Mouse (Mus musculus) forebrain, embryonic 10.5 days (tissue): ENCODE results near the gene Rad51. TPM values are rescaled to one million over a fixed set of nuclear protein-coding genes. Genes with fewer than 3 reads are reported as not detected.

Source experiments
- DNase-seq: peaks from one replicate; pipeline ENCODE4 v3.0.0-alpha.2; 2017; ENCODE audit warnings: low spot score; ENCODE audit errors: extremely low spot score
- H3K27ac ChIP-seq: fragments of 300-500 bp; sonication (generic); 2 replicates; pipeline ENCODE4 v1.5.1; 2016; ENCODE audit warnings: mild to moderate bottlenecking
- H3K27me3 ChIP-seq: fragments of 300-500 bp; sonication (generic); 2 replicates; pipeline ENCODE4 v1.6.1; 2016; ENCODE audit warnings: mild to moderate bottlenecking; ENCODE audit not compliant: poor library complexity, severe bottlenecking
- H3K36me3 ChIP-seq: fragments of 300-500 bp; sonication (generic); replicated peaks from 2 replicates; pipeline ENCODE4 v1.6.1; 2016; ENCODE audit warnings: mild to moderate bottlenecking, moderate library complexity
- H3K4me1 ChIP-seq: fragments of 300-500 bp; sonication (generic); 2 replicates; pipeline ENCODE4 v1.6.1; 2016
- H3K4me3 ChIP-seq: fragments of 300-500 bp; sonication (generic); 2 replicates; pipeline ENCODE4 v1.5.1; 2016; ENCODE audit warnings: mild to moderate bottlenecking, moderate library complexity
- H3K9me3 ChIP-seq: fragments of 300-500 bp; sonication (generic); 2 replicates; pipeline ENCODE4 v1.6.1; 2016; ENCODE audit warnings: mild to moderate bottlenecking, moderate library complexity
- WGBS: fragments of 180-500 bp; shearing (Covaris S2); methylation state at CpG from one replicate; pipeline ENCODE4 v1.1.7; 2016; 5-methylcytosine and 5-hydroxymethylcytosine counted together
- polyA plus RNA-seq: library from polyadenylated mRNA; unstranded; fragments of >200 nt; fragmentation: Nextera tagmentation; extraction: Ambion mirVana; gene quantifications from 2 replicates; pipeline ENCODE4 v1.2.1, GENCODE M21; 2016

Rad51 gene
- polyA plus RNA-seq, 1 experiment from 2014 or later = 113 TPM

DNA sequence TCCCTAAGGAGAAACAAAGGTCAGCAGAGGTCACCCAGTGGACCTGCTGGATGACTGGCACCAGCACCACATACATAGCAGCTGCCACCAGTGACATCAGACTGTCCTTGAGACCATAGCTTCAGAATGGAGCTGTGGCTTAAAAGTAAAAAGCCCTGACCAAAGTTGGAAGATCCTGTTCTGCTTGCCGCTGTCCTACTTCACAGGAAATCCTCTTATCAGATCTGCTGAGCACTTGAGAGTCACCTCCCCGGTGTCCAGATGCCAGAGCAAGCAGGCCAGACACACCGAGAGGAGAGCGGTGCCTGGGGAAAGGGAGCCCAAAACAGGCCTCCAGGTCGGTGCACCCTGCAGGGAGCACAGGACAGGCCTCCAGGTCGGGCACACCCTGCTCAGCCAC is 39.7 kb downstream of the Rad51 start:
- no peak overlapping the region for H3K27ac ChIP-seq
- peaks cover 74% of the 10 kb centered on the region for H3K36me3 ChIP-seq
- no peaks in the 10 kb centered on the region for H3K27me3 ChIP-seq
- H3K4me3 ChIP-seq = no peak overlapping the region
- WGBS = 88% methylated on average over 6 of the region's 6 CpGs
- H3K9me3 ChIP-seq = no peaks in the 10 kb centered on the region
- DNase-seq = no peak
- H3K4me1 ChIP-seq = peaks cover 18% of the 10 kb centered on the region

DNA sequence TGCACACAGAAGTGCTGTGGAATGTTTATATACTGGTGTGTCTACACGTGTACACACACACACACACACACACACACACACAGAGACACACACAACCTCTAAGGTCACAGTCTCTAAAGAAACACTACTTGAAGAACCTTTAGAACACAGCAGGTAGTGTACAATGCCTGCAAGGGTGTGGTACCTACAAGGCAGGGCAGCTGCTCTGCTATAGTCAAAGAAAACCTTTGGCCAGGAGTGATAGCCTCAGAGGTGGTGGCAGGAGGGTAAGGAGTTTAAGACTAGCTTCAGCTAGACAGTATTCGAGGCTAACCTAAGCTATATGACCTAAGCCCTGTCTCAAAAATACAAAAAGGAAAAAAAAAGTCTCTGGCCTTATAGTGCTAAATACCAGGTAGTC is 42.1 kb downstream of the Rad51 start:
- no peaks in the 10 kb centered on the region for H3K9me3 ChIP-seq
- no peak for DNase-seq
- H3K4me3 ChIP-seq = no peak overlapping the region
- H3K4me1 ChIP-seq = peaks cover 22% of the 10 kb centered on the region
- H3K27me3 ChIP-seq = no peaks in the 10 kb centered on the region
- no peak overlapping the region for H3K27ac ChIP-seq
- H3K36me3 ChIP-seq = peaks cover 49% of the 10 kb centered on the region
- WGBS = 78% methylated on average over 2 of the region's 2 CpGs

DNA sequence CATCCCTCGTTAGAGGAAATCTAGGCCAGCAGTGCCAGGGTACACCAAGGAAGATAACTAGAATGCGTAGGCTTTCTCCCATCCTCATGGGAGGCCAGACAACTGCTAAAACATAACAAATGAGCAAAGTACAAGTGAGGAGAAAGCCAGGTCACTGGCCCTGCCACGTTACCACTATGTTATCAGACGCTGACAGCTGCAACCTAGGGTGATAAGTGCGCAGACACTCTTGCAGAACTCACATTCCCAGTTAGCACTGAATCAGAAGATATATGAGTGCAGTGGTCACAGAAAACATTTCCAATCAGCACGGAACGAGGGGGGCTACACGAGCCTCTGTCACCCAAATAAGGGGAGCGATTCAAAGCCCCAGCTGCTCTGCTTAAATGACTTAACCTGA is 42.8 kb downstream of the Rad51 start:
- Histone ChIP-seq H3K4me3 (peak overlapping the region; percentile 91), H3K9me3 (no peaks in the 10 kb centered on the region), H3K27me3 (no peaks in the 10 kb centered on the region), H3K36me3 (peaks cover 42% of the 10 kb centered on the region), H3K4me1 (peaks cover 22% of the 10 kb centered on the region), H3K27ac (no peak overlapping the region)
- 90% methylated on average over 9 of the region's 9 CpGs for WGBS
- no peak for DNase-seq

DNA sequence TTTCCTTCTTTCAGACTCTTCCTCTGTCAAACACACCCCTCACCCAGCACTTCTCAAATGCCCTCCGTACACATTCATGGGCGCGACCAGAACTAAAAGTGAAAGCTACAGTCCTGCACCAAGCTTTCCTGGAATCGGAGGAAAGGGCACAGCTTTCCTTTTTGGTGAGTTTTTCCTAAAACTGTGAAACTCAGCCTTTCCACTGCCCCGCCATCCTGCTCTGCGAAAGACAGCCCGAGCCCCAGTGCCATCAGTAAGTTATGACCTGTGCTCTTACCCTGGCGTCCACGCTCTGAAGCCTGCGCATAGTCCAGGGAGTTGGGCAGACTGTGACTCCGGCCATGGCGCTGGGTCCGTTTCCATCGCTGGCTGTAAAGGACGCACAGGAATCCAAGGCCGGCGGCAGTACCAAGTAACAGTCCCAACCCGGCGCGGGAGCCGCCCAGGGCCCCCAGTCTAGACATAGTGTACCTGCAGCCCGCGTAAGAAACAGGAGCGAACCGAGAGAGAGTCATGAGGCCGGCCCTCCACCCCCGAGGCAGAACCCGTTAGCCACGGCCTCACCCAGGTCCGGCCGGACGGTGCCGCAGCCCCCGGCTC is 43.6 kb downstream of the Rad51 start:
- Histone ChIP-seq H3K27me3 (no peaks in the 10 kb centered on the region), H3K9me3 (no peaks in the 10 kb centered on the region), H3K27ac (peak overlapping the region; percentile 90), H3K36me3 (peaks cover 34% of the 10 kb centered on the region), H3K4me1 (peaks cover 25% of the 10 kb centered on the region), H3K4me3 (peak overlapping the region; percentile 91)
- DNase-seq = no peak
- WGBS = 8% methylated on average over 34 of the region's 34 CpGs

DNA sequence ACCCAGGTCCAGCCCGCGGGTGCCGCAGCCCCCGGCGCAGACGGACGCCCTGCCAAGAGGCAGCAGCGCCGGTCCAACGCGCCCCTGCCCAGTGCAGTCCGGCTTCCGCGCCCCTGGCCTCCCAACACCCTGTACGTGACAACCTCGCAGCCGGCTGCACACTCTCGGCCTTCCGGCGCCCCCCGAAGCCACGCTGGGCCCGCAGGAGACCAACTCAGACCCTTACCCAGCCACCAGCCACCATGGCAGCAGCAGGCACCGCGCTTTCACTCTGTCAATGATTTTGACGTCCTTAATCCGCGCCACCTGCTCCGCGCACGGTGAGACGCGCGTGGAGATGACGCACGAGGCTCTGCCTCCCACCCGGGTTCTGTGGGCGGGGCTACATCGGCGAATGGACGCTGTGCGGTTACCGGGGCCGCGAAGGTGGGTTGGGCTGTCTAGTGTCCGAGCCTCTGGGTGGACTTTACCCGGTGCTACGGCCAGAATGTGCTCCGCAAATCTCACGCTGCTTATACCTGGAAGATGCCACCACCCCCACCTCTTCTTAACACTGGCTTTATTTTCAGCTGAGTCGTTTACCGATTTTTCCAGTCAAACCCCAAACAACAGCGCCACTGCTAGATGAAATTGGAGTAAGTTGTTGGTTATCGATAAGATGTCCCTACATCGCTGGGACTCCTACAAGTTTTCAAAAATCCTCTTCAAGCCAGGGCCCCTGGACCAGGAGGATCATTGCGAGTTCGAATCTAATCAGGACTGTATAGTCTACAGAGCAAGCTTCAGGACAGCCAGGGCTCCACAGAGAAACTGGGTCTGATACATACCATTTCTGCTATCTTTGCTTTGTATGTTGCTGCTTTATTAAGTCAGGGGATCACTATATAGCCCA is 44.3 kb downstream of the Rad51 start, which contains the start of gene Rmdn3:
Rmdn3 (minus strand) TSS at position 354 of the 892 bp plus-strand sequence.
- Histone ChIP-seq H3K4me3 (peak within 1 kb of the TSS; percentile 91), H3K27me3 (no peaks in the 10 kb centered on the region), H3K36me3 (peaks cover 27% of the 10 kb centered on the region), H3K4me1 (peaks cover 31% of the 10 kb centered on the region), H3K9me3 (no peaks in the 10 kb centered on the region), H3K27ac (peak within 1 kb of the TSS; percentile 90)
- peak; percentile 91 for DNase-seq
- under 1% methylated on average over 56 of the region's 57 CpGs for whole genome bisulfite sequencing

DNA sequence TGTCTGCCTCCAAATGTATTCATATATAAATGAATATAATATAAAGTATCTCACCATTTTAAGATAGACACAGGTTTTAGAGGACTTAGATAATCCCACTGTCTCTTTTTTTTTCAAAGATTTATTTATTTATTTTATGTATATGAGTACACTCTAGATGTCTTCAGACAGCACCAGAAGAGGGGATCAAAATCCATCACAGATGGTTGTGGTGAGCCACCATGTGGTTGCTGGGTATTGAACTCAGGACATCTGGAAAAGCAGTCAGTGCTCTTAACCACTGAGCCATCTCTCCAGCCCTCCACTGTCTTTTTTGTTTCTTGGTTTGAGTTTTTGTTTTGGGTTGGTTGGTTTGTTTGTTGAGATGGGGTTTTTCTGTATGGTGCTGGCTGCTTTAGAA is 45.2 kb downstream of the Rad51 start:
- DNase-seq = no peak
- Histone ChIP-seq H3K9me3 (no peaks in the 10 kb centered on the region), H3K4me3 (peak overlapping the region; percentile 91; the same call in 1 of the 2 replicates), H3K27ac (no peak overlapping the region), H3K4me1 (peaks cover 31% of the 10 kb centered on the region), H3K27me3 (no peaks in the 10 kb centered on the region), H3K36me3 (peaks cover 18% of the 10 kb centered on the region)

DNA sequence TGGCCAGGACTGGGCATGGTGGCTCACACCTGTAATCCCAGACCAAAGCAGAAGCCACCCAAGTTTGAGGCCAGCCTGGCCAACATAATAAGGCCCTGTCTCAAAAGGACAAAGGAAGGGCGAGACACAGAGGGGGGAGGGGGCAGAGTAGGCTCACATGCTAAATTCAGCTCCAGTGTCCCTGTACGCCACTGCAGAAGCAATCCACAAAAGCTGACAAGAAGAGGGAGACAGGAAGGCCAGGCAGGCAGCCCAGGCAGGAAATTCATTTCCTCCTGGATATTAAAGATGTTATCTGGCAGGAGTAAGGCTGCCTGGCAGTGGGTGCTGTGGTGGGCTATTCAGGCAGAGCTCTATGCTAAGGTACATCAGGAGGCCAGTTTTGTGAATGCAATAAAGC is 48.7 kb downstream of the Rad51 start:
- H3K27ac ChIP-seq = peak overlapping the region; percentile 48; the same call in 1 of the 2 replicates
- H3K36me3 ChIP-seq = no peaks in the 10 kb centered on the region
- H3K27me3 ChIP-seq = peaks cover 22% of the 10 kb centered on the region
- WGBS = 38% methylated on average over 2 of the region's 2 CpGs
- H3K9me3 ChIP-seq = no peaks in the 10 kb centered on the region
- no peak for DNase-seq
- no peak overlapping the region for H3K4me3 ChIP-seq
- peaks cover 18% of the 10 kb centered on the region for H3K4me1 ChIP-seq

DNA sequence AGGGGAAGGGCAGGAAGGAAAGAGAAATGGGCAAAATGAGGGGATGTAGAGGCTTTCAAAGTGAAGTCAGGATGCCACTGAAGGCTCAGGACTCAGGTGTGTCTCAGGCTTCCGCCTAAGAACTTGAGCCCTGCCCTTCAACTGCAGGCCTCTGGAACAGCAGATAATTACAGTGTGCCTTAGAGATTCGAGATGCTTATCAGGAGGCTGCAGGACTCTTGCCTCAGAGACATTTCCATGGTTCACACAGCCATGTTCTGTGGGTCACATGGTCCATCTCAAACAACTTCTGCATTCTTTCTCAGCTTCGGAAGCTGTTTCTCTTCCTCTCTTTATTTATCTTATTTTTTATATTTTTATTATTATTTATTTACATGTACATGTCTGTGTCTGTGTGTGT is 50.5 kb downstream of the Rad51 start:
- Histone ChIP-seq H3K4me3 (no peak overlapping the region), H3K27ac (no peak overlapping the region), H3K36me3 (no peaks in the 10 kb centered on the region), H3K4me1 (peaks cover 26% of the 10 kb centered on the region), H3K27me3 (peaks cover 41% of the 10 kb centered on the region), H3K9me3 (no peaks in the 10 kb centered on the region)
- WGBS = 73% methylated on average over 3 of the region's 3 CpGs
- no peak for DNase-seq

DNA sequence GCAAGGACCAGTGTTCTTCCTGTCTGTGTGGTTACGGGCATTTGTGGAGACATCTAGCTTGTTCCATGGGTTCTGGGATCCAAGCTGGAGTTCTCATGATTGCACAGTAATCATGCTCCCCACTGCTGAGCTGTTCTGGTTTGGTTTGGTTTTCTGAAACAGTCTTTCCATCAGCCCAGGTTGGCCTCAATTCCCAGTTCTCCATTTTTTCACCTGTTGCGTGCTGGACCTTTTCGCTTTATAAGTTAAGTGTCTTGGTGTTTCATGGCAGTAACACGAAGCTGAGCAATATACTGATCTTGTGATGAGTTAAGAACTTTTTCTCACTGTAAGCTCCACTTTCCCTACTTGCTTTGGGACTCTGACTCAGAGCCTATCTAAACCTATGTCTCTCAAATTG is 51.4 kb downstream of the Rad51 start:
- no peak overlapping the region for H3K27ac ChIP-seq
- H3K9me3 ChIP-seq = no peaks in the 10 kb centered on the region
- H3K4me1 ChIP-seq = peaks cover 27% of the 10 kb centered on the region
- H3K27me3 ChIP-seq = peaks cover 49% of the 10 kb centered on the region
- no peak for DNase-seq
- no peaks in the 10 kb centered on the region for H3K36me3 ChIP-seq
- H3K4me3 ChIP-seq = no peak overlapping the region
- WGBS = 90% methylated on average over 4 of the region's 4 CpGs

DNA sequence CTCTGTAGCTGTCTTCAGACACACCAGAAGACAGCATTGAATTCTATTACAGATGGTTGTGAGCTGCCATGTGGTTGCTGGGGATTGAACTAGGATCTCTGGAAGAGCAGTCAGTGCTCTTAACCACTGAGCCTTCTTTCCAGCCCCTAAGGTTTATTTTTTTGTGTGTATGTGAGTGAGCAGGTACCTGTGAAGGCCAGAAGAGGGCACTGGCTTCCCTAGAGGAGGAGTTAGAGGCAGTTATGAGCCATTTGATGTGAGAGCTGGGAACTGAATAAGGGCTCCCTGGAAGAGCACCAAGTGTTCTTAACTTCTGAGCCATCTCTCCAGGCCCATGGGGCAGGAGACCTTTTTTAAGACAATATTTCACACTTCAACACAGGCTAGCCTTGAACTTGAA is 52.8 kb downstream of the Rad51 start:
- no peak for DNase-seq
- Histone ChIP-seq H3K36me3 (no peaks in the 10 kb centered on the region), H3K27me3 (peaks cover 57% of the 10 kb centered on the region), H3K4me1 (peaks cover 27% of the 10 kb centered on the region), H3K27ac (no peak overlapping the region), H3K4me3 (no peak overlapping the region), H3K9me3 (no peaks in the 10 kb centered on the region)

DNA sequence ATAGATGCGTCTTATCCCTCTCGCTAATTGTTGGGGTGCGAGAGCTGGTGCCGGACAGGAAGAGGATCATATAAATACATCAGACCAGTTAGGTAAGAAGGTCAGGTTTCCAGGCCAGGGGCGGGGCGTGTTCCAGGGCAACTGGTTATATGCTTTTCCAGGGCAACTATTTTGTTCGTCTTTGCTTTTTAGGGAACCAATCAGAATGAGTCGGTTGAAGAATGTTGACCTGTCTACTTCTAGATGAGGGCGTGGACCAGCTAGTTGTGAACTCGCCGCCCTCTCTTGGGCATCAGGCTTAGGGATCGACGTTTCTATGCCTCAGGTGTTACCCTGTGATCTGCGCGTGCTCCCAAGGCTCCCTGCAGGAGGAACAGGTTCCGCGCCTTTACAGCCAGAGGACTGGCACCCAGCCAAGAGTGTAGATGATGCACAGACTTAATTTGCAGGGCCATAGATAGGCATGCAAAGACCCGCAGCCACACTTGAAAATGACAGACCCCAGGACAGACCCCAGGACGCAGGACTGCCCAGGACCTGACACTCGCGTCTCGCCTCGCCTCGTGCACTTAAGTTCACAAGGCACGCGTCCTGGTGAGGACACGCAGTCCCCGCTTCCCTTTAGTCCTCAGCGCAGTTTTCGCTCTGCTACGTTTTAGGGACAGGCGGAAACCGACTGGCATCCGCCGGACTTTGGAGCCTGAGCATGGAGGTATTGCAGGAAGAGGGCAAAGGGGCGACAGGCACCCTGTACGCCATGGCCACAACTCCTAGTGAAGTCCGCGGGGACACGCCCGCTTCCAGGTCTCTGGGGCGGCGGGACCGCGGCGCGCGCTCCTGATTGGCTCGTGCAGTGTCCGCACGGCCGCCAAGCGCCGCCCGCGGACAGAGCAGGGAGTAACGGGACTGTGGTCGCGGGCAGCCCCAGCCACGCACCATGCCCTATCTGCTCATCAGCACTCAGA is 54.6 kb downstream of the Rad51 start, which contains the start of gene Gchfr:
Gchfr (plus strand) TSS at position 873 of the 965 bp plus-strand sequence.
- WGBS = under 1% methylated on average over 60 of the region's 60 CpGs
- Histone ChIP-seq H3K36me3 (peaks cover 3% of the 10 kb centered on the region), H3K27me3 (peaks cover 57% of the 10 kb centered on the region), H3K27ac (0 out of 2 replicates have a peak within 1 kb of the TSS, but pooled peaks have one; percentile 3), H3K4me1 (peaks cover 26% of the 10 kb centered on the region), H3K9me3 (no peaks in the 10 kb centered on the region), H3K4me3 (peak within 1 kb of the TSS; percentile 70)
- peak; percentile 72 for DNase-seq

DNA sequence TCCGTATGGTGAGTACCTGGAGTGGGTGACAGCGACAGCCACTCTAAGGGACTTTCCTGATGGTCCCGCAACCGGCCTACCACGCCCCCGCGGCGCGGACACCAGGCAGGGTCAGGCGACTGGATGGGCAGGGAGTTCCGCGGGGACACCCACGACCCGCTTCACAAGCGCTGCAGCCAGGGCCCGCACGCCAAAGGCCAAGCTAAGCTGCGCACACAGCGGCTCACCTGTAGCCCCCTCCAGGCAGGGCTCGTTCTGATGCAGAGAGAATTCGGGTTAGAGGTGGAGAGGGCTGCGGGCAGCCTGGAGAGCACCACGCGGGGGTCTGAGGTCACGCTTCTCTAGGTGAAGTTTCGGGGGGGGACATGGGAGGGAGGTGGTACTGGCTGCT is 55.3 kb downstream of the Rad51 start:
- Histone ChIP-seq H3K4me3 (peak overlapping the region; percentile 70), H3K27ac (0 out of 2 replicates have a peak overlapping the region, but pooled peaks have one; percentile 3), H3K4me1 (peaks cover 32% of the 10 kb centered on the region), H3K27me3 (peaks cover 57% of the 10 kb centered on the region), H3K36me3 (peaks cover 6% of the 10 kb centered on the region), H3K9me3 (no peaks in the 10 kb centered on the region)
- no peak for DNase-seq
- 2% methylated on average over 26 of the region's 26 CpGs for WGBS
